Mouse (Mus musculus): ENCODE measurements around the gene Metap1d.

GRCm38 (mm10) chr2:71517466-71518099 lies 64.5 kb downstream of the Metap1d start:
- TF ChIP-seq CTCF (IDR thresholded peaks at IDR 0.05; ENCODE audit: control insufficient read depth, insufficient read depth, insufficient replicate concordance, low read depth, low read length) (no peak), POLR2A (IDR thresholded peaks at IDR 0.05; ENCODE audit: control insufficient read depth, low read depth, low read length) (no peak)
